Mouse (Mus musculus) small intestine, adult 2 months (tissue): ENCODE results near the gene Ppcdc.

Source experiments
- CTCF ChIP-seq: fragments of 200-500 bp; IDR thresholded peaks from 2 replicates; pipeline ENCODE4 v1.5.1; 2012; ENCODE audit warnings: low read depth, mild to moderate bottlenecking, control low read depth, inconsistent platforms, low read length, moderate library complexity, mixed read lengths; ENCODE audit not compliant: insufficient replicate concordance, insufficient read length; ENCODE audit errors: extremely low read depth
- POLR2A ChIP-seq: fragments of 200-500 bp; IDR thresholded peaks from 2 replicates; pipeline ENCODE4 v1.6.1; 2012; ENCODE audit warnings: low read depth, mild to moderate bottlenecking, control low read depth, inconsistent platforms, low read length, moderate library complexity

- TF ChIP-seq POLR2A (no peak), CTCF (no peak)
These were observed 14.8 kb downstream of the Ppcdc start for GRCm38 (mm10) chr9:57425116-57425515.
